Mouse (Mus musculus) CH12.LX (cell line): Measurements from ENCODE around the gene Aqp11.

Source experiments
- CTCF ChIP-seq, 2 experiments: IDR thresholded peaks in 1 of 2; conservative IDR thresholded peaks in 1 of 2; 2 replicates each; pipeline ENCODE4 v1.5.1; 2011 to 2012; ENCODE audit warnings: low read depth in 2 of 2, low read length in 2 of 2, improper control_type of control experiment in 1 of 2, inconsistent platforms in 1 of 2, mild to moderate bottlenecking in 1 of 2, moderate library complexity in 1 of 2
- E2F4 ChIP-seq: IDR thresholded peaks from 2 replicates; pipeline ENCODE4 v1.6.1; 2011; ENCODE audit warnings: low read depth, low read length, improper control_type of control experiment; ENCODE audit not compliant: insufficient replicate concordance
- EP300 ChIP-seq: IDR thresholded peaks from 2 replicates; pipeline ENCODE4 v1.6.1; 2011; ENCODE audit warnings: low read length, improper control_type of control experiment
- MYC ChIP-seq: IDR thresholded peaks from 2 replicates; pipeline ENCODE4 v1.6.1; 2011; ENCODE audit warnings: low read depth, mild to moderate bottlenecking, improper control_type of control experiment, low read length
- POLR2A ChIP-seq: IDR thresholded peaks from 2 replicates; pipeline ENCODE4 v1.6.1; 2011; ENCODE audit warnings: low read depth, mild to moderate bottlenecking, improper control_type of control experiment, low read length
- RCOR1 ChIP-seq: conservative IDR thresholded peaks from 2 replicates; pipeline ENCODE4 v1.6.1; 2012; ENCODE audit warnings: low read depth, mild to moderate bottlenecking, inconsistent platforms, low read length, improper control_type of control experiment
- TCF12 ChIP-seq: IDR thresholded peaks from 2 replicates; pipeline ENCODE4 v1.6.1; 2014; ENCODE audit warnings: low read depth, mild to moderate bottlenecking, inconsistent platforms, low read length, improper control_type of control experiment
- ZC3H11A ChIP-seq: IDR thresholded peaks from 2 replicates; pipeline ENCODE4 v1.6.1; 2012; ENCODE audit warnings: low read depth, mild to moderate bottlenecking, inconsistent platforms, low read length, improper control_type of control experiment
- ZMIZ1 ChIP-seq: IDR thresholded peaks from 2 replicates; pipeline ENCODE4 v1.6.1; 2012; ENCODE audit warnings: low read depth, mild to moderate bottlenecking, inconsistent platforms, low read length, improper control_type of control experiment
- ZNF384 ChIP-seq: IDR thresholded peaks from 2 replicates; pipeline ENCODE4 v1.6.1; 2012; ENCODE audit warnings: low read depth, low read length, improper control_type of control experiment, inconsistent platforms

- no peak for TF ChIP-seq E2F4
- peak; percentile 30 to 79; a peak in 3 of 4 replicates for TF ChIP-seq CTCF (conservative IDR thresholded peaks at IDR 0.05 in 1 of 2, IDR thresholded peaks at IDR 0.05 in 1 of 2; ENCODE audit: low read depth in 2 of 2, low read length in 2 of 2)
- TF ChIP-seq POLR2A: no peak
- no peak for TF ChIP-seq MYC
- TF ChIP-seq ZNF384: peak; percentile 75
- no peak for TF ChIP-seq RCOR1
- TF ChIP-seq EP300: no peak
- no peak for TF ChIP-seq TCF12
- no peak for TF ChIP-seq ZMIZ1
- no peak for TF ChIP-seq ZC3H11A
These were observed 9.9 kb upstream of the Aqp11 start for GRCm38 (mm10) chr7:97747787-97748497.
